Mouse (Mus musculus): ENCODE measurements at regions not wholly inside any gene's neighbourhood (a gene's known extent, or its start where the extent isn't known, plus 50 kb on each side); places are given as distances from the start of the nearest gene placed in this dataset.
"Not testable (repeated sequence)": the region's sequence is repeated elsewhere in the genome, so short reads cannot be mapped to it uniquely, and the experiment has no call there.

- Histone ChIP-seq H3K27ac (ENCODE audit: insufficient read depth, low read depth, low read length) (no peak overlapping the region), H3K27me3 (replicated peaks; ENCODE audit: control insufficient read depth, insufficient read depth, low read length) (no peaks in the 10 kb centered on the region), H3K4me3 (ENCODE audit: insufficient read depth, low read depth, low read length) (no peak overlapping the region), H3K4me1 (ENCODE audit: control insufficient read depth, insufficient read depth, low read length) (no peaks in the 10 kb centered on the region), H3K36me3 (ENCODE audit: control insufficient read depth, insufficient read depth, low read length) (no peaks in the 10 kb centered on the region)
- 79% methylated on average over 9 of the region's 9 CpGs for WGBS
- no peak for DNase-seq
- no peak for TF ChIP-seq POLR2A (IDR thresholded peaks at IDR 0.05; ENCODE audit: low read depth, low read length)
- TF ChIP-seq CTCF (conservative IDR thresholded peaks at IDR 0.05; ENCODE audit: insufficient read depth, insufficient read length, low read depth, low read length) = no peak
These were observed 337.7 kb upstream of the Rgma start for GRCm38 (mm10) chr7:73037638-73038037.

- Histone ChIP-seq H3K4me1 (ENCODE audit: control insufficient read depth, insufficient read depth, low read length) (no peaks in the 10 kb centered on the region), H3K27ac (ENCODE audit: insufficient read depth, low read depth, low read length) (no peak overlapping the region), H3K36me3 (ENCODE audit: control insufficient read depth, insufficient read depth, low read length) (no peaks in the 10 kb centered on the region), H3K27me3 (replicated peaks; ENCODE audit: control insufficient read depth, insufficient read depth, low read length) (no peaks in the 10 kb centered on the region), H3K4me3 (ENCODE audit: insufficient read depth, low read depth, low read length) (no peak overlapping the region)
- no peak for TF ChIP-seq POLR2A (IDR thresholded peaks at IDR 0.05; ENCODE audit: low read depth, low read length)
- TF ChIP-seq CTCF (conservative IDR thresholded peaks at IDR 0.05; ENCODE audit: insufficient read depth, insufficient read length, low read depth, low read length) = no peak
- peak; percentile 74 for DNase-seq
- 52% methylated on average over 4 of the region's 4 CpGs for WGBS
These were observed 335.4 kb upstream of the Rgma start for GRCm38 (mm10) chr7:73039921-73040320.

- H3K27ac ChIP-seq (ENCODE audit: insufficient read depth, low read depth, low read length) = no peak overlapping the region
- DNase-seq = no peak
- no peak overlapping the region for H3K4me3 ChIP-seq (ENCODE audit: insufficient read depth, low read depth, low read length)
- no peaks in the 10 kb centered on the region for H3K27me3 ChIP-seq (replicated peaks; ENCODE audit: control insufficient read depth, insufficient read depth, low read length)
- no peaks in the 10 kb centered on the region for H3K36me3 ChIP-seq (ENCODE audit: control insufficient read depth, insufficient read depth, low read length)
- 67% methylated on average over 3 of the region's 3 CpGs for WGBS
- H3K4me1 ChIP-seq (ENCODE audit: control insufficient read depth, insufficient read depth, low read length) = no peaks in the 10 kb centered on the region
- TF ChIP-seq POLR2A (IDR thresholded peaks at IDR 0.05; ENCODE audit: low read depth, low read length) (no peak), CTCF (conservative IDR thresholded peaks at IDR 0.05; ENCODE audit: insufficient read depth, insufficient read length, low read depth, low read length) (no peak)
These were observed 331.0 kb upstream of the Rgma start for GRCm38 (mm10) chr7:73044316-73044715.

- H3K4me3 ChIP-seq (ENCODE audit: insufficient read depth, low read depth, low read length) = no peak overlapping the region
- no peak for DNase-seq
- TF ChIP-seq CTCF (conservative IDR thresholded peaks at IDR 0.05; ENCODE audit: insufficient read depth, insufficient read length, low read depth, low read length) = no peak
- TF ChIP-seq POLR2A (IDR thresholded peaks at IDR 0.05; ENCODE audit: low read depth, low read length) = no peak
These were observed 319.4 kb upstream of the Rgma start for GRCm38 (mm10) chr7:73055891-73056290.

GRCm38 (mm10) chr7:73063556-73063955 lies 311.8 kb upstream of the Rgma start:
- TF ChIP-seq POLR2A (IDR thresholded peaks at IDR 0.05; ENCODE audit: low read depth, low read length) (no peak), CTCF (conservative IDR thresholded peaks at IDR 0.05; ENCODE audit: insufficient read depth, insufficient read length, low read depth, low read length) (no peak)
- Histone ChIP-seq H3K4me3 (ENCODE audit: insufficient read depth, low read depth, low read length) (no peak overlapping the region), H3K27me3 (replicated peaks; ENCODE audit: control insufficient read depth, insufficient read depth, low read length) (no peaks in the 10 kb centered on the region; the same call in 1 of the 2 replicates), H3K36me3 (ENCODE audit: control insufficient read depth, insufficient read depth, low read length) (no peaks in the 10 kb centered on the region), H3K27ac (ENCODE audit: insufficient read depth, low read depth, low read length) (no peak overlapping the region), H3K4me1 (ENCODE audit: control insufficient read depth, insufficient read depth, low read length) (no peaks in the 10 kb centered on the region)
- WGBS = 89% methylated on average over 3 of the region's 3 CpGs
- no peak for DNase-seq

More at GRCm38 (mm10) chr7:73055891-73056290, 319.4 kb upstream of the Rgma start:
- WGBS = 86% methylated on average over 2 of the region's 2 CpGs
- no peak overlapping the region for H3K27ac ChIP-seq (ENCODE audit: insufficient read depth, low read depth, low read length)
- no peaks in the 10 kb centered on the region for H3K4me1 ChIP-seq (ENCODE audit: control insufficient read depth, insufficient read depth, low read length)
- H3K27me3 ChIP-seq (replicated peaks; ENCODE audit: control insufficient read depth, insufficient read depth, low read length) = no peaks in the 10 kb centered on the region
- no peaks in the 10 kb centered on the region for H3K36me3 ChIP-seq (ENCODE audit: control insufficient read depth, insufficient read depth, low read length)

- H3K4me3 ChIP-seq (ENCODE audit: insufficient read depth, low read depth, low read length) = no peak overlapping the region
- no peak for DNase-seq
- no peak overlapping the region for H3K27ac ChIP-seq (ENCODE audit: insufficient read depth, low read depth, low read length)
- 92% methylated on average over 1 of the region's 1 CpGs for WGBS
- no peaks in the 10 kb centered on the region for H3K36me3 ChIP-seq (ENCODE audit: control insufficient read depth, insufficient read depth, low read length)
- no peaks in the 10 kb centered on the region; the same call in 1 of the 2 replicates for H3K27me3 ChIP-seq (replicated peaks; ENCODE audit: control insufficient read depth, insufficient read depth, low read length)
- TF ChIP-seq CTCF (conservative IDR thresholded peaks at IDR 0.05; ENCODE audit: insufficient read depth, insufficient read length, low read depth, low read length) (no peak), POLR2A (IDR thresholded peaks at IDR 0.05; ENCODE audit: low read depth, low read length) (no peak)
- H3K4me1 ChIP-seq (ENCODE audit: control insufficient read depth, insufficient read depth, low read length) = no peaks in the 10 kb centered on the region
These were observed 306.8 kb upstream of the Rgma start for GRCm38 (mm10) chr7:73068534-73068933.

- no peaks in the 10 kb centered on the region for H3K36me3 ChIP-seq (ENCODE audit: control insufficient read depth, insufficient read depth, low read length)
- no peaks in the 10 kb centered on the region for H3K4me1 ChIP-seq (ENCODE audit: control insufficient read depth, insufficient read depth, low read length)
- H3K4me3 ChIP-seq (ENCODE audit: insufficient read depth, low read depth, low read length) = no peak overlapping the region
- no peak overlapping the region for H3K27ac ChIP-seq (ENCODE audit: insufficient read depth, low read depth, low read length)
- no peaks in the 10 kb centered on the region; the same call in 1 of the 2 replicates for H3K27me3 ChIP-seq (replicated peaks; ENCODE audit: control insufficient read depth, insufficient read depth, low read length)
- TF ChIP-seq POLR2A (IDR thresholded peaks at IDR 0.05; ENCODE audit: low read depth, low read length) = no peak
- TF ChIP-seq CTCF (conservative IDR thresholded peaks at IDR 0.05; ENCODE audit: insufficient read depth, insufficient read length, low read depth, low read length) = no peak
- 73% methylated on average over 4 of the region's 4 CpGs for WGBS
- DNase-seq = no peak
These were observed 306.0 kb upstream of the Rgma start for GRCm38 (mm10) chr7:73069352-73069751.

- not testable (repeated sequence) for H3K27me3 ChIP-seq (replicated peaks; ENCODE audit: control insufficient read depth, insufficient read depth, low read length); H3K4me3 ChIP-seq (ENCODE audit: insufficient read depth, low read depth, low read length); H3K4me1 ChIP-seq (ENCODE audit: control insufficient read depth, insufficient read depth, low read length); DNase-seq; H3K36me3 ChIP-seq (ENCODE audit: control insufficient read depth, insufficient read depth, low read length); H3K27ac ChIP-seq (ENCODE audit: insufficient read depth, low read depth, low read length)
- WGBS = 93% methylated on average over 7 of the region's 7 CpGs
These were observed 299.9 kb upstream of the Rgma start for GRCm38 (mm10) chr7:73075391-73075790.

Measured in kidney, adult 2 months (tissue).